Mouse (Mus musculus): ENCODE measurements at regions not wholly inside any gene's neighbourhood (a gene's known extent, or its start where the extent isn't known, plus 50 kb on each side); places are given as distances from the start of the nearest gene placed in this dataset.

DNA sequence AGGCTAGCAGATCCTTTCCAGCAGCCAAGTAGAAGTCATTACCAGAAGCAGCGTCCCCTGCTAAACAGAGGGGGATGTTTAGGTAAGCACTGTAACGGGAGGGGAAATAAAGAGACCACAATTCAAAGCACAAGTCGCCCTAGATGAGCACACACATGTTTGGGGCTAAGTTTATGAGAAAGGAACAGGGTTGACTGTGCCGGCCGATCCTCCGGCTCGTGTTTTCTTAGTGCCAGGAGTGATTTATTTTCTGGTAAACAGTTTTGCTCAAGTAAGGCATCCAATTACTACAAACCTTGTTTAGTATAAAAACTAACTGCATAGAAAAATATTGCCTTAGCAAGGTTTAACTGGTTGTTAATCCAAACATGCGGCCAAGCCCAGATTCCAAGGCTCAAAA, 178.1 kb downstream of the Clic5 start:
- Histone ChIP-seq H3K79me2 (replicated peaks; ENCODE audit: control insufficient read depth, extremely low read depth, insufficient read depth, poor library complexity, severe bottlenecking) (no peaks in the 10 kb centered on the region), H3K36me3 (replicated peaks in 1 of 2; ENCODE audit: control insufficient read depth in 1 of 2, insufficient read depth in 1 of 2, low read length in 1 of 2) (no peaks in the 10 kb centered on the region), H3K27me3 (replicated peaks) (peaks cover 14% of the 10 kb centered on the region), H3K4me1 (ENCODE audit: control insufficient read depth in 1 of 2, insufficient read depth in 2 of 2) (peaks cover 17 to 37% of the 10 kb centered on the region in 2 experiments), H3K9ac (ENCODE audit: insufficient read depth, low read depth) (no peak overlapping the region), H3K9me3 (replicated peaks; ENCODE audit: low read length) (no peaks in the 10 kb centered on the region), H3K4me3 (replicated peaks in 1 of 3; ENCODE audit: low read depth in 2 of 3, low read length in 2 of 3, poor library complexity in 1 of 3) (no peak overlapping the region), H3K4me2 (ENCODE audit: insufficient read depth, low read depth, poor library complexity, severe bottlenecking) (no peak overlapping the region), H3K27ac (ENCODE audit: insufficient read depth, low read depth) (no peak overlapping the region)
- in situ Hi-C loops (cut with MboI; ENCODE audit: low pct_ligation_motif_present, low pct_unique_long_range_greater_than_20kb, low sequenced_read_pairs) (no loop called here), dilution Hi-C loops (cut with MboI; ENCODE audit: extremely low pct_ligation_motif_present, extremely low pct_unique_long_range_greater_than_20kb, low sequenced_read_pairs) (no loop called here)
- TF ChIP-seq SIN3A (IDR thresholded peaks at IDR 0.05; ENCODE audit: low read length) (no peak), MXI1 (IDR thresholded peaks at IDR 0.05; ENCODE audit: low read depth, low read length) (no peak), PAX5 (IDR thresholded peaks at IDR 0.05; ENCODE audit: low read length) (no peak), USF2 (conservative IDR thresholded peaks at IDR 0.05; ENCODE audit: low read depth, low read length) (no peak), MEF2A (IDR thresholded peaks at IDR 0.05; ENCODE audit: borderline replicate concordance, low read depth, low read length) (no peak), ETS1 (conservative IDR thresholded peaks at IDR 0.05; ENCODE audit: low read depth, low read length) (no peak), EP300 (IDR thresholded peaks at IDR 0.05; ENCODE audit: low read length) (no peak), MAX (IDR thresholded peaks at IDR 0.05; ENCODE audit: low read length) (no peak), CHD2 (IDR thresholded peaks at IDR 0.05; ENCODE audit: low read length) (no peak), TCF12 (IDR thresholded peaks at IDR 0.05; ENCODE audit: low read depth, low read length) (no peak), SMC3 (IDR thresholded peaks at IDR 0.05; ENCODE audit: low read depth, low read length) (no peak), NRF1 (IDR thresholded peaks at IDR 0.05; ENCODE audit: low read depth, low read length) (no peak), ZC3H11A (IDR thresholded peaks at IDR 0.05; ENCODE audit: low read depth, low read length) (no peak), HCFC1 (IDR thresholded peaks at IDR 0.05; ENCODE audit: low read depth, low read length) (no peak), RAD21 (IDR thresholded peaks at IDR 0.05; ENCODE audit: low read depth, low read length) (no peak)
- DNase-seq (ENCODE audit: extremely low read depth), result no peak

DNA sequence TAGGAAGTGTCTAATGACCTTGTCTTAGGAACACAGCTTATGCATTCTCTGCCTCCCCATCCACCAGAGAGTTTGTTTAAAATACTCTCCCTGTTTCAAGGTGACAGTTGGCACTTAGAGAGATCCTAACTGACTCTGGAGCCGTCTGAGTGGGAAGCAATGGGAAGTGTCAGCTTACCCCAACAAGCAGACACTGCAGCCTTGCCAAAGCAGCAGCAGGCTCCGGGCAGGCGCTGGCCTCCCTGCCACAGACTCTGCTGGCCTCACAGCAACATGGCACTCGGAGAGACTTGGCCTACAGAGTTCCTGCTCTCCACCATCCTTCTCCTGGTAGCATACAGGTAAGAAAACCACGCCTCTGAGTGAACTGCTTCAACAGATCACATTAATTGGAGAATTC, 179.2 kb downstream of the Clic5 start:
- Histone ChIP-seq H3K27ac (ENCODE audit: insufficient read depth, low read depth) (no peak overlapping the region), H3K27me3 (replicated peaks) (peaks cover 16% of the 10 kb centered on the region), H3K4me3 (replicated peaks in 1 of 3; ENCODE audit: low read depth in 2 of 3, low read length in 2 of 3, poor library complexity in 1 of 3) (no peak overlapping the region), H3K9ac (ENCODE audit: insufficient read depth, low read depth) (no peak overlapping the region), H3K9me3 (replicated peaks; ENCODE audit: low read length) (no peaks in the 10 kb centered on the region), H3K4me2 (ENCODE audit: insufficient read depth, low read depth, poor library complexity, severe bottlenecking) (no peak overlapping the region), H3K79me2 (replicated peaks; ENCODE audit: control insufficient read depth, extremely low read depth, insufficient read depth, poor library complexity, severe bottlenecking) (no peaks in the 10 kb centered on the region), H3K36me3 (replicated peaks in 1 of 2; ENCODE audit: control insufficient read depth in 1 of 2, insufficient read depth in 1 of 2, low read length in 1 of 2) (no peaks in the 10 kb centered on the region), H3K4me1 (ENCODE audit: control insufficient read depth in 1 of 2, insufficient read depth in 2 of 2) (peaks cover 19 to 30% of the 10 kb centered on the region in 2 experiments)
- dilution Hi-C loops (cut with MboI; ENCODE audit: extremely low pct_ligation_motif_present, extremely low pct_unique_long_range_greater_than_20kb, low sequenced_read_pairs) (no loop called here), in situ Hi-C loops (cut with MboI; ENCODE audit: low pct_ligation_motif_present, low pct_unique_long_range_greater_than_20kb, low sequenced_read_pairs) (no loop called here)
- no peak for DNase-seq (ENCODE audit: extremely low read depth)
- TF ChIP-seq NELFE (IDR thresholded peaks at IDR 0.05; ENCODE audit: low read depth, low read length) (no peak), MYC (IDR thresholded peaks at IDR 0.05; ENCODE audit: low read depth, low read length) (no peak), HCFC1 (IDR thresholded peaks at IDR 0.05; ENCODE audit: low read depth, low read length) (no peak), RAD21 (IDR thresholded peaks at IDR 0.05; ENCODE audit: low read depth, low read length) (no peak), POLR2AphosphoS2 (IDR thresholded peaks at IDR 0.05; ENCODE audit: low read depth, low read length) (no peak), ZNF384 (IDR thresholded peaks at IDR 0.05; ENCODE audit: low read depth, low read length) (no peak), ZKSCAN1 (IDR thresholded peaks at IDR 0.05; ENCODE audit: borderline replicate concordance, low read depth, low read length) (no peak)
